Mouse (Mus musculus) limb, embryonic 10.5 days (tissue): ENCODE results near the gene Usp48. TPM values are rescaled to one million over a fixed set of nuclear protein-coding genes. Genes with fewer than 3 reads are reported as not detected.

Experiments used
- DNase-seq: peaks from one replicate; pipeline ENCODE4 v3.0.0-alpha.2; 2017; ENCODE audit warnings: low spot score
- H3K27ac ChIP-seq: fragments of 300-500 bp; sonication (generic); 2 replicates; pipeline ENCODE4 v1.5.1; 2016; ENCODE audit warnings: mild to moderate bottlenecking
- H3K27me3 ChIP-seq: fragments of 300-500 bp; sonication (generic); 2 replicates; pipeline ENCODE4 v1.6.1; 2016; ENCODE audit warnings: low read depth, mild to moderate bottlenecking; ENCODE audit not compliant: poor library complexity, severe bottlenecking
- H3K36me3 ChIP-seq: fragments of 300-500 bp; sonication (generic); 2 replicates; pipeline ENCODE4 v1.6.1; 2016; ENCODE audit warnings: mild to moderate bottlenecking, moderate library complexity
- H3K4me1 ChIP-seq: fragments of 300-500 bp; sonication (generic); 2 replicates; pipeline ENCODE4 v1.6.1; 2016
- H3K4me3 ChIP-seq: fragments of 300-500 bp; sonication (generic); 2 replicates; pipeline ENCODE4 v1.5.1; 2016; ENCODE audit warnings: mild to moderate bottlenecking, moderate library complexity
- H3K9me3 ChIP-seq: fragments of 300-500 bp; sonication (generic); replicated peaks from 2 replicates; pipeline ENCODE4 v1.6.1; 2016; ENCODE audit warnings: mild to moderate bottlenecking
- WGBS: fragments of 180-500 bp; shearing (Covaris S2); methylation state at CpG from one replicate; pipeline ENCODE4 v1.1.7; 2016; 5-methylcytosine and 5-hydroxymethylcytosine counted together
- polyA plus RNA-seq: library from polyadenylated mRNA; unstranded; fragments of >200 nt; fragmentation: Nextera tagmentation; extraction: Ambion mirVana; gene quantifications from 2 replicates; pipeline ENCODE4 v1.2.1, GENCODE M21; 2016

The Usp48 gene
- polyA plus RNA-seq, result 76.0 and 80.2 TPM in 2 replicates

GRCm38 (mm10) chr4:137593601-137594495 is at the start of gene Usp48:
Usp48 (plus strand) TSS chr4:137593755.
- H3K4me1 ChIP-seq, result peaks cover 17% of the 10 kb centered on the region
- H3K9me3 ChIP-seq, result no peaks in the 10 kb centered on the region
- peak within 1 kb of the TSS; percentile 95 for H3K27ac ChIP-seq
- DNase-seq, result peak; percentile 100
- under 1% methylated on average over 92 of the region's 92 CpGs for WGBS
- H3K4me3 ChIP-seq, result peak within 1 kb of the TSS; percentile 81
- H3K27me3 ChIP-seq, result no peaks in the 10 kb centered on the region
- 0 out of 2 replicates have a peak, but pooled peaks cover 3% of the 10 kb centered on the region for H3K36me3 ChIP-seq

GRCm38 (mm10) chr4:137545568-137545967 is 48.0 kb upstream of the Usp48 start:
- WGBS, result 93% methylated on average over 9 of the region's 9 CpGs
- Histone ChIP-seq H3K27me3 (no peaks in the 10 kb centered on the region), H3K27ac (no peak overlapping the region), H3K4me3 (no peak overlapping the region), H3K36me3 (peaks cover 100% of the 10 kb centered on the region), H3K9me3 (no peaks in the 10 kb centered on the region), H3K4me1 (no peaks in the 10 kb centered on the region)
- DNase-seq, result no peak

- WGBS, result 78% methylated on average over 5 of the region's 5 CpGs
- DNase-seq, result peak; percentile 55
- Histone ChIP-seq H3K27ac (no peak overlapping the region), H3K4me3 (no peak overlapping the region), H3K4me1 (no peaks in the 10 kb centered on the region), H3K9me3 (no peaks in the 10 kb centered on the region), H3K27me3 (no peaks in the 10 kb centered on the region), H3K36me3 (peaks cover 100% of the 10 kb centered on the region)
Measured at GRCm38 (mm10) chr4:137546003-137546525, 47.5 kb upstream of the Usp48 start.

GRCm38 (mm10) chr4:137553466-137553865 is 40.1 kb upstream of the Usp48 start:
- no peaks in the 10 kb centered on the region for H3K27me3 ChIP-seq
- H3K36me3 ChIP-seq, result peaks cover 97% of the 10 kb centered on the region
- no peaks in the 10 kb centered on the region for H3K9me3 ChIP-seq
- 96% methylated on average over 17 of the region's 17 CpGs for WGBS
- H3K4me3 ChIP-seq, result no peak overlapping the region
- H3K27ac ChIP-seq, result no peak overlapping the region
- no peaks in the 10 kb centered on the region for H3K4me1 ChIP-seq
- DNase-seq, result no peak

GRCm38 (mm10) chr4:137556673-137557210 is 36.8 kb upstream of the Usp48 start:
- 89% methylated on average over 16 of the region's 16 CpGs for WGBS
- Histone ChIP-seq H3K27me3 (no peaks in the 10 kb centered on the region), H3K4me1 (no peaks in the 10 kb centered on the region), H3K27ac (no peak overlapping the region), H3K36me3 (peaks cover 95% of the 10 kb centered on the region), H3K9me3 (no peaks in the 10 kb centered on the region), H3K4me3 (no peak overlapping the region)
- no peak for DNase-seq

GRCm38 (mm10) chr4:137569873-137570272 is 23.7 kb upstream of the Usp48 start:
- WGBS, result 88% methylated on average over 9 of the region's 9 CpGs
- H3K9me3 ChIP-seq, result no peaks in the 10 kb centered on the region
- no peak overlapping the region for H3K27ac ChIP-seq
- no peak overlapping the region for H3K4me3 ChIP-seq
- no peak for DNase-seq
- H3K36me3 ChIP-seq, result peaks cover 50% of the 10 kb centered on the region
- no peaks in the 10 kb centered on the region for H3K27me3 ChIP-seq
- peaks cover 8% of the 10 kb centered on the region for H3K4me1 ChIP-seq

- Histone ChIP-seq H3K4me1 (peaks cover 5% of the 10 kb centered on the region; the same call in 1 of the 2 replicates), H3K36me3 (peaks cover 17% of the 10 kb centered on the region), H3K27me3 (peaks cover 22% of the 10 kb centered on the region), H3K9me3 (no peaks in the 10 kb centered on the region), H3K27ac (no peak within 1 kb of the TSS), H3K4me3 (no peak within 1 kb of the TSS)
- no peak for DNase-seq
- WGBS, result 89% methylated on average over 10 of the region's 10 CpGs
Measured at GRCm38 (mm10) chr4:137574469-137574868, 19.1 kb upstream of the Usp48 start, which contains the start of gene Ldlrad2. Ldlrad2 (minus strand) TSS chr4:137574569.

GRCm38 (mm10) chr4:137577486-137577885 is 16.1 kb upstream of the Usp48 start:
- DNase-seq, result no peak
- H3K36me3 ChIP-seq, result no peaks in the 10 kb centered on the region
- H3K4me3 ChIP-seq, result no peak overlapping the region
- H3K27me3 ChIP-seq, result peaks cover 31% of the 10 kb centered on the region
- H3K27ac ChIP-seq, result no peak overlapping the region
- peaks cover 10% of the 10 kb centered on the region for H3K4me1 ChIP-seq
- 95% methylated on average over 12 of the region's 12 CpGs for WGBS
- no peaks in the 10 kb centered on the region for H3K9me3 ChIP-seq

- Histone ChIP-seq H3K27ac (no peak overlapping the region), H3K4me3 (peak overlapping the region; percentile 51), H3K9me3 (no peaks in the 10 kb centered on the region), H3K4me1 (peaks cover 10% of the 10 kb centered on the region), H3K36me3 (no peaks in the 10 kb centered on the region), H3K27me3 (peaks cover 31% of the 10 kb centered on the region)
- DNase-seq, result peak; percentile 84
- WGBS, result 5% methylated on average over 39 of the region's 39 CpGs
Measured at GRCm38 (mm10) chr4:137578181-137578845, 15.2 kb upstream of the Usp48 start.

GRCm38 (mm10) chr4:137579789-137580188 is 13.8 kb upstream of the Usp48 start:
- H3K9me3 ChIP-seq, result no peaks in the 10 kb centered on the region
- H3K27ac ChIP-seq, result no peak overlapping the region
- 63% methylated on average over 4 of the region's 4 CpGs for WGBS

GRCm38 (mm10) chr4:137580299-137580698 is 13.3 kb upstream of the Usp48 start:
- WGBS, result 64% methylated on average over 2 of the region's 2 CpGs
- H3K36me3 ChIP-seq, result no peaks in the 10 kb centered on the region
- no peak overlapping the region for H3K4me3 ChIP-seq
- H3K27me3 ChIP-seq, result peaks cover 31% of the 10 kb centered on the region
- DNase-seq, result no peak
- H3K9me3 ChIP-seq, result no peaks in the 10 kb centered on the region
- H3K4me1 ChIP-seq, result peaks cover 10% of the 10 kb centered on the region
- no peak overlapping the region for H3K27ac ChIP-seq

More at GRCm38 (mm10) chr4:137579789-137580188, 13.8 kb upstream of the Usp48 start:
- peaks cover 31% of the 10 kb centered on the region for H3K27me3 ChIP-seq
- peaks cover 10% of the 10 kb centered on the region for H3K4me1 ChIP-seq
- DNase-seq, result no peak
- no peak overlapping the region for H3K4me3 ChIP-seq
- H3K36me3 ChIP-seq, result no peaks in the 10 kb centered on the region

- H3K4me1 ChIP-seq, result peaks cover 10% of the 10 kb centered on the region
- no peak overlapping the region for H3K4me3 ChIP-seq
- peak; percentile 43 for DNase-seq
- no peaks in the 10 kb centered on the region for H3K36me3 ChIP-seq
- H3K27ac ChIP-seq, result no peak overlapping the region
- peaks cover 31% of the 10 kb centered on the region for H3K27me3 ChIP-seq
- H3K9me3 ChIP-seq, result no peaks in the 10 kb centered on the region
- 41% methylated on average over 3 of the region's 3 CpGs for WGBS
Measured at GRCm38 (mm10) chr4:137581815-137582214, 11.7 kb upstream of the Usp48 start.
